Mouse (Mus musculus) liver, embryonic 14.5 days (tissue): ENCODE data around the gene Smyd2. TPM values are rescaled to one million over a fixed set of nuclear protein-coding genes. Genes with fewer than 3 reads are reported as not detected.
A peak's percentile ranks its signal among the peaks of the same experiment; 100 is the strongest.

Experiments used
- ATAC-seq: fragments of 200-750 bp; cut with Nextera tagmentation; 2 replicates; pipeline ENCODE4 v1.8.0; 2017; ENCODE audit warnings: moderate number of reproducible peaks, mild to moderate bottlenecking, moderate library complexity; ENCODE audit not compliant: insufficient read depth
- DNase-seq, 3 experiments: peaks; one replicate each; pipeline ENCODE4 v3.0.0-alpha.2; 2012 to 2013; ENCODE audit warnings: low read depth in 3 of 3, low spot score in 3 of 3
- H3K27ac ChIP-seq: fragments of 300-500 bp; sonication (generic); 2 replicates; pipeline ENCODE4 v1.5.1; 2014; ENCODE audit warnings: moderate library complexity, mild to moderate bottlenecking, control low read depth, inconsistent platforms
- H3K27me3 ChIP-seq: fragments of 300-500 bp; sonication (generic); 2 replicates; pipeline ENCODE4 v1.6.1; 2014; ENCODE audit warnings: mild to moderate bottlenecking, low read length, moderate library complexity; ENCODE audit not compliant: control insufficient read depth, insufficient read depth
- H3K36me3 ChIP-seq: fragments of 300-500 bp; sonication (generic); replicated peaks from 2 replicates; pipeline ENCODE4 v1.6.1; 2014; ENCODE audit warnings: low read depth; ENCODE audit not compliant: control insufficient read depth, insufficient read depth
- H3K4me1 ChIP-seq, 2 experiments: fragments of 200-500 bp in 1 of 2; fragments of 300-500 bp in 1 of 2; sonication (generic) in 1 of 2; replicated peaks; 2 replicates each; pipeline ENCODE4 v1.6.1; 2012 to 2014; ENCODE audit warnings: antibody characterized with exemption in 1 of 2, inconsistent platforms in 1 of 2, low read length in 1 of 2; ENCODE audit not compliant: control insufficient read depth in 2 of 2, insufficient read depth in 2 of 2
- H3K4me2 ChIP-seq: fragments of 300-500 bp; sonication (generic); 2 replicates; pipeline ENCODE4 v1.6.1; 2014; ENCODE audit warnings: low read depth, mild to moderate bottlenecking, control low read depth, moderate library complexity
- H3K4me3 ChIP-seq, 2 experiments: fragments of 200-500 bp in 1 of 2; fragments of 300-500 bp in 1 of 2; sonication (generic) in 1 of 2; 2 replicates each; pipeline ENCODE4 v1.5.1; 2012 to 2014; ENCODE audit warnings: low read depth in 2 of 2, low read length in 2 of 2, mild to moderate bottlenecking in 2 of 2, control low read depth in 1 of 2, inconsistent platforms in 1 of 2, moderate library complexity in 1 of 2; ENCODE audit not compliant: insufficient read depth in 1 of 2
- H3K9ac ChIP-seq: fragments of 300-500 bp; sonication (generic); replicated peaks from 2 replicates; pipeline ENCODE4 v1.6.1; 2014; ENCODE audit warnings: mild to moderate bottlenecking, control low read depth, moderate library complexity
- H3K9me3 ChIP-seq: fragments of 300-500 bp; sonication (generic); 2 replicates; pipeline ENCODE4 v1.6.1; 2016; ENCODE audit warnings: low read length, mixed read lengths; ENCODE audit not compliant: control insufficient read depth
- CTCF ChIP-seq: IDR thresholded peaks from 2 replicates; pipeline ENCODE4 v1.5.1; 2016; ENCODE audit warnings: antibody characterized with exemption, low read depth, control low read depth
- EP300 ChIP-seq: IDR thresholded peaks from 2 replicates; pipeline ENCODE4 v1.6.1; 2016; ENCODE audit warnings: antibody characterized with exemption, low read depth
- WGBS: fragments of 180-500 bp; shearing (Covaris S2); extraction: QIAGEN DNeasy Blood & Tissue Kit; methylation state at CpG from one replicate; pipeline ENCODE4 v1.1.7; 2014; ENCODE audit not compliant: insufficient replicate concordance; 5-methylcytosine and 5-hydroxymethylcytosine counted together
- polyA plus RNA-seq, 2 experiments: library from polyadenylated mRNA; depleted of rRNA in 1 of 2; stranded (reverse) in 1 of 2; unstranded in 1 of 2; fragments of >200 nt; fragmentation: Nextera tagmentation in 1 of 2; extraction: Ambion mirVana in 1 of 2; gene quantifications; 2 replicates each; pipeline versions ENCODE4 v1.2.1 to v1.2.3; 2012 to 2014

The Smyd2 gene
- polyA plus RNA-seq, 2 experiments = 24.8 to 27.7 TPM

DNA sequence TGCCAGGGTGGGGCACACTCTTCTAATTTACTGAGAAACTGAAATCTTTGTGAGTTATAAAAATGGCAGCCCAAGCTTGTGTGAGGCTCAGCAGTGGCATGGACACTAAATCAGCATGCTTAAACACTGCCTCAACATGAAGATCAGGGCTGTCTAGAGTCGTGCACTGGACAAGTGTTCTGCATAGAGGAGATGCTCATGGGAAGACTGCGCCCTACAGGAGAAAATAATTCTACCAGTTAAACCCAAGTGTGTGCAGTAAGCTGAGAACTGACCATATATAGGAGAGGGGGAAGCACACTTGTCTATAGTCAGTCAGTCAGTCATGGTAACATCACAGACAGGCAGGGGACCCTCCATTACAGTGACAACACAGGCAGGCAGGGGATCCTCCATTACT, 43.0 kb downstream of the Smyd2 start:
- no peaks in the 10 kb centered on the region for H3K9me3 ChIP-seq
- TF ChIP-seq CTCF (0 out of 2 replicates have a peak, but pooled peaks have one; percentile 6), EP300 (no peak)
- H3K9ac ChIP-seq = no peak overlapping the region
- no peaks in the 10 kb centered on the region for H3K27me3 ChIP-seq
- H3K4me3 ChIP-seq = no peak overlapping the region
- ATAC-seq (no peak), DNase-seq (no peak)
- 57% methylated on average over 2 of the region's 2 CpGs for WGBS
- H3K4me1 ChIP-seq = peaks cover 3 to 7% of the 10 kb centered on the region in 2 experiments; a peak in 3 of 4 replicates
- no peak overlapping the region for H3K27ac ChIP-seq
- no peaks in the 10 kb centered on the region for H3K36me3 ChIP-seq
- no peak overlapping the region for H3K4me2 ChIP-seq

DNA sequence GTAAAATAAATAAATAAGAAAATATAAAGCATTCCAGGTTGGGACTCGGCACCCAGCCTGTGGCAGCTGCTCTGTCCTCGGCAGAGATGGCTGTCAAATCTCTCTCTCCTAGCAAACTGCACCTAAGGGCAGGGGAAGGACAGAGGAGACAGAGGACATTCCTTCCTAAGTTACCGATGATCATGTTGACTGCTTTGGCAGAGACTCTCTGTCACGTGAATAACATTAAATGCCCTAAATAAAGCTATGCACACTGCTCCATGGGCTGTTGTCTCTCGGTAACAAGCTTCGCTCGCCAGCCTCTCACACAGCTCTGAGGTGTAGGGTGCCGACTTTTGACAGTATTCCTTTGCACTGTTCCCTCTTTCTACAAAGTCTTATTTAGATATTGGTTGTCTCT, 46.0 kb downstream of the Smyd2 start:
- no peaks in the 10 kb centered on the region for H3K27me3 ChIP-seq
- H3K4me2 ChIP-seq = no peak overlapping the region
- H3K9ac ChIP-seq = no peak overlapping the region
- no peak for DNase-seq
- no peak overlapping the region for H3K4me3 ChIP-seq
- no peaks in the 10 kb centered on the region for H3K9me3 ChIP-seq
- H3K36me3 ChIP-seq = no peaks in the 10 kb centered on the region
- 65% methylated on average over 8 of the region's 8 CpGs for WGBS
- ATAC-seq = no peak
- no peak overlapping the region for H3K27ac ChIP-seq
- TF ChIP-seq EP300 (no peak), CTCF (no peak)
- peaks cover 3 to 7% of the 10 kb centered on the region in 2 experiments; a peak in 3 of 4 replicates for H3K4me1 ChIP-seq

DNA sequence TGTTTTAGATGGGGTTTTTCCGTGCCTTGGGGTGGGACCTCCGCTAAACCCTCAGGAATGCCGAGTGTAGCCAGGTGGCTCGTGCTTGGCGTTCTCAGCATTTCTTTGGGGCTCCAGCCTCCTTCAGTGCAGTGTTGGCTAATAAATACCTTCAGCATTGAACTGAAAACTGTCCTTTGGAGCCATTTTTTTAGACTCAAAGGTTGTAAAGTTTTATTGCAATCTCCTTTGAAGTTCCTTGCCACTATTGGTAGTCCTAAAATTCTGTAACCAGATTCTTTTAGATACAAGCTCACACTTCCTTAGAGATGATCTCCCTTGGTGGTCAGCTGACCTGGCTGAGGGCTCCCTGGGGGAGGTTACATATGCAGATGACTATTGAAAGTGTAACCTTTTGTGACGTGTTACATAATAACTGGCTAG, 46.7 kb downstream of the Smyd2 start:
- Histone ChIP-seq H3K36me3 (no peaks in the 10 kb centered on the region), H3K27ac (no peak overlapping the region), H3K4me3 (no peak overlapping the region), H3K4me1 (peaks cover 5 to 13% of the 10 kb centered on the region in 2 experiments; a peak in 3 of 4 replicates), H3K9me3 (no peaks in the 10 kb centered on the region), H3K4me2 (no peak overlapping the region), H3K9ac (no peak overlapping the region), H3K27me3 (no peaks in the 10 kb centered on the region)
- 38% methylated on average over 6 of the region's 6 CpGs for WGBS
- DNase-seq (no peak), ATAC-seq (no peak)
- TF ChIP-seq CTCF (no peak), EP300 (no peak)

DNA sequence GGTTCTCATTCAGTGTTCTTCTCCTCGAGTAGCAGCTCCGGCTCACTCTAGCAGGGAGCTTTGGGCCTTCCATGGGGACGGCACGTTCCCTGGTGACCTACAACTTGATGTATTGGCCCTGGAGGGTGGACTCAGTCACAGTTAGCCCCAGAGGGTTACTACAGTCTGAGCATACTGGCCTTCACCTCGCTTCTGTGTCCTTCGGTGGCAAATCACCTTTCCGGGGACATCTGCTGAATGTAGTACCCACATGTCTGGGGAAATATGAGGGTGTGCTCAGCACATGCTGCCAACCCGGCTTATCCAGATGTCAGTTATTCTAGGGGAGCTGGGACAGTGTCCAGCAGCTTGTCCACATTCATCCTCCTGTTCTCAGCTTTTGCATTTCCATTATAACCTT, 48.6 kb downstream of the Smyd2 start:
- H3K4me2 ChIP-seq = no peak overlapping the region
- 71% methylated on average over 8 of the region's 8 CpGs for WGBS

DNA sequence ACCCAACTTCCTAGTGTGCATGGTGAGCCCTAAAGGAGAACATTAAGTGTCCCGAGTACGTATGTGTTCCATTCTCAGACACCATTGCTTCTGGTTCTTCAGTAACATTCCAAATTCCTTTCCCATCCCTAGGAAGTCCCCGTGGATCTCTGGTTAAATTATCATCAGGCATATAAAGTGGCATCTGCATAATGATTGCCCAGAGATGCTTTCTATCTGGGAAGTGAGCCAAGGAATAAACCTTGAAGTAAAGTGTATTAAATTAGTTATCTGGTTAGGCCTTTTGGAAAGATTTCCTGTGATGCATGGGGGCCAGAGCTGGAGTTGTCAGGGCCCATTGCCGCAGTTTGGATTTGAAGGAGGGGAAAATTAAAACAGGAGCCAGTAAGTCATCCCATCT, 50.1 kb downstream of the Smyd2 start:
- no peak overlapping the region for H3K4me2 ChIP-seq
- TF ChIP-seq CTCF = no peak
- no peak for TF ChIP-seq EP300
- no peaks in the 10 kb centered on the region for H3K36me3 ChIP-seq
- H3K4me3 ChIP-seq = no peak overlapping the region
- no peak overlapping the region for H3K9ac ChIP-seq
- H3K4me1 ChIP-seq = peaks cover 14 to 33% of the 10 kb centered on the region in 2 experiments
- H3K27me3 ChIP-seq = no peaks in the 10 kb centered on the region
- DNase-seq (no peak), ATAC-seq (no peak)
- 72% methylated on average over 4 of the region's 4 CpGs for WGBS
- no peaks in the 10 kb centered on the region for H3K9me3 ChIP-seq
- no peak overlapping the region for H3K27ac ChIP-seq

More for the DNA sequence above, 48.6 kb downstream of the Smyd2 start:
- TF ChIP-seq EP300 = no peak
- TF ChIP-seq CTCF = no peak
- Histone ChIP-seq H3K9me3 (no peaks in the 10 kb centered on the region), H3K27me3 (no peaks in the 10 kb centered on the region), H3K4me1 (peaks cover 5 to 20% of the 10 kb centered on the region in 2 experiments; a peak in 3 of 4 replicates), H3K4me3 (no peak overlapping the region), H3K36me3 (no peaks in the 10 kb centered on the region), H3K9ac (no peak overlapping the region), H3K27ac (no peak overlapping the region)
- ATAC-seq (no peak), DNase-seq (no peak)
